Mouse (Mus musculus): ENCODE results near the gene Impdh1. TPM values are rescaled to one million over a fixed set of nuclear protein-coding genes. Genes with fewer than 3 reads are reported as not detected.

The Impdh1 gene
- polyA plus RNA-seq, 1 experiment from 2014 or later, result 34.6 TPM

DNA sequence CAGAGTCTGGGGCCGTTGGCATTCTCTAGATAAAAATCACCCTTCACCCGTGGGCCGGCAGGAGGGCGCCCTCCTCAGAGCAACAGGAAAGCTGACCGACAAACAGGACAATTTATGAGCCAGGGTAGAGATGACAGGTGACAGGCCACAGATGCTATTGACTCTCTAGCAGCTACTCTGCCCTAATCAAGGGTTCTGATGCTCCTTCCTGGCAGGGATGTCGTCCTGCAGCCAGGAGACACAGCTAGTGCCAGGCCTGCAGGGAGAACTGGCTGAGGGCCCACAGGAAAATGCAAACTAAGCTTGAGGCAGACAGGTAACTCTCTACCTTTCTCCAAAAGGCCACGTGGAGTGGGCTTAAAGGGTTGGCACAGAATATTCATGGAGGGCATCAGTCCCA, 5.0 kb downstream of the Impdh1 start:
- Histone ChIP-seq H3K4me3 (peak overlapping the region; percentile 67), H3K9me3 (no peaks in the 10 kb centered on the region), H3K27ac (no peak overlapping the region), H3K4me2 (replicated peaks) (peak overlapping the region; percentile 87), H3K27me3 (peaks cover 27% of the 10 kb centered on the region), H3K36me3 (peaks cover 8% of the 10 kb centered on the region), H3K4me1 (peaks cover 27% of the 10 kb centered on the region), H3K9ac (peak overlapping the region; percentile 72; the same call in 1 of the 2 replicates)
- 22% methylated on average over 7 of the region's 7 CpGs for WGBS
- no peak for ATAC-seq (ENCODE audit: insufficient number of reproducible peaks, insufficient read depth, low FRiP score, low TSS enrichment)

DNA sequence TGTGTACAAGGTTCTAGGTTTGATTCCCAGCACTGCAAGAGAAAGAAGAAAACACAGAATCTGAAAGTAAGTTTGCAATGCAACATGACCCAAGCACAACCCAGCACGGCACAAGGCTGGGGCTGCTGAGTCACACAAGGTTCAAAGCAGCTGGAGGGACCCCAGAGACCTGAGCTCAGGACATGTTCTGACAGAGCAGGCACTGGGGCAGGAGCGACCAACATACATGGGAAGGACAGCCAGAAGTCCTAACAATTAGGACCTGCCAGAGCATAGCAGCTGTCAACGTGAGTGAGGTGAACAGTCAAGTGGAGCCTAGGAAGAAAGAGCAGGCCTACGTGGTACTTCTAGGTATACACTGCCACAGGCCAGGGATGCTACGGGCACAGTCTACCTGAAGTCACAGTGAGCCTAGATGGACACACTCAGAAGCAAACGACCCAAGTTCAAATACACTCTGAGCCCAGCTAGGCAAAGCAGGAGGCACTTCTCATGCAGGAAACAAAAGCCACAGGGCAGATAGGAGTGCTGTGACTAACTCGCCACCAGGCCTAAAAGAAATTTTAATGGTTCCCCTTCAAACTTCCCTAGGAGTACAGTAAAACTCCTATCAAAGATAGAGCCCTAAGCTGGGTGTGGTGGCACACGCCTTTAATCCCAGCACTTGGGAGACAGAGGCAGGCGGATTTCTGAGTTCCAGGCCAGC, 5.8 kb downstream of the Impdh1 start:
- Histone ChIP-seq H3K27me3 (peaks cover 21% of the 10 kb centered on the region), H3K4me2 (replicated peaks) (no peak overlapping the region), H3K4me1 (peaks cover 22% of the 10 kb centered on the region), H3K9ac (no peak overlapping the region), H3K36me3 (peaks cover 12% of the 10 kb centered on the region), H3K27ac (no peak overlapping the region), H3K9me3 (no peaks in the 10 kb centered on the region), H3K4me3 (no peak overlapping the region)
- 75% methylated on average over 9 of the region's 9 CpGs for WGBS
- no peak for ATAC-seq (ENCODE audit: insufficient number of reproducible peaks, insufficient read depth, low FRiP score, low TSS enrichment)

DNA sequence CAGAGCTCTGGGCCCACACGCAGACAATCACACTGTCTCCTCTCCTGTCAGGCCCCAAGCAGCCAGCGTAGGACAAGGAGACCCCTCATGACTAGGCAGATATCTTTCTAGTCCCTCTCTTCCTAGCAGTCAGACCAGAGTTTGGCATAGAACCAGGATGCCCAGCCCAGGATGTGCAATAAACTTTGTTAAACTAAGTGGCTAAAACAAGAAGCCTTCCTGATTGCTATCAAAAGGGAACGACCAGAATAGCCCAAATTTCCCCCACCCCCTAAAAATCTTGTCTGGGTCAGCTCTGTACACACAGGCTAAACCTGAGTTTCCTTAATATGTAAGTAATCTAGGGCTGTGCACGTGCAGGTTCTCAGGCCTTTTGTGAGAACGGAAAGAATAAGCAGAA, 8.0 kb downstream of the Impdh1 start:
- WGBS, result 87% methylated on average over 5 of the region's 5 CpGs
- Histone ChIP-seq H3K36me3 (peaks cover 31% of the 10 kb centered on the region), H3K4me3 (no peak overlapping the region), H3K4me1 (peaks cover 18% of the 10 kb centered on the region), H3K9ac (no peak overlapping the region), H3K27me3 (peaks cover under 1% of the 10 kb centered on the region; the same call in 1 of the 2 replicates), H3K4me2 (replicated peaks) (no peak overlapping the region), H3K9me3 (no peaks in the 10 kb centered on the region), H3K27ac (no peak overlapping the region)
- no peak for ATAC-seq (ENCODE audit: insufficient number of reproducible peaks, insufficient read depth, low FRiP score, low TSS enrichment)

DNA sequence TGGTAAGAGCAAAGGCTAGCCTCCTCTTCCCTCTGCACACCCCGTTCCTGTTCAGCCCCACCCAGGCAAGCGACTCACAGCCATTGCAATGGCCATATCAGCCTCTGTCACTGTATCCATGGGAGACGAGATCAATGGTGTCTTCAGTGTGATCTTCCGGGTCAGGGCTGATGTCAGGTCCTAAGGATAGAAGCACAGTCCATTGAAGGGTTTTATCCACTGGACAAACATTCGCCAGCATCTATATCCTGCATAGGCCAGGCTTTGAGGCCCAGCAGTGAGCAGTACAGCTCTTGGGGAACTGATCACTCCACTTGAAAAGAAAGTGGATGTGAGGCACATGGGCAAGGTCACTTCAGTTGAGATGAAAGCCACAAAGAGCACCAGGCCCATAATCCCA, 9.1 kb downstream of the Impdh1 start:
- no peak overlapping the region for H3K9ac ChIP-seq
- ATAC-seq (ENCODE audit: insufficient number of reproducible peaks, insufficient read depth, low FRiP score, low TSS enrichment), result no peak
- no peak overlapping the region for H3K27ac ChIP-seq
- H3K4me3 ChIP-seq, result no peak overlapping the region
- no peaks in the 10 kb centered on the region for H3K27me3 ChIP-seq
- 86% methylated on average over 5 of the region's 5 CpGs for WGBS
- no peaks in the 10 kb centered on the region for H3K9me3 ChIP-seq
- H3K4me2 ChIP-seq (replicated peaks), result no peak overlapping the region
- H3K4me1 ChIP-seq, result peaks cover 12% of the 10 kb centered on the region
- H3K36me3 ChIP-seq, result peaks cover 41% of the 10 kb centered on the region

DNA sequence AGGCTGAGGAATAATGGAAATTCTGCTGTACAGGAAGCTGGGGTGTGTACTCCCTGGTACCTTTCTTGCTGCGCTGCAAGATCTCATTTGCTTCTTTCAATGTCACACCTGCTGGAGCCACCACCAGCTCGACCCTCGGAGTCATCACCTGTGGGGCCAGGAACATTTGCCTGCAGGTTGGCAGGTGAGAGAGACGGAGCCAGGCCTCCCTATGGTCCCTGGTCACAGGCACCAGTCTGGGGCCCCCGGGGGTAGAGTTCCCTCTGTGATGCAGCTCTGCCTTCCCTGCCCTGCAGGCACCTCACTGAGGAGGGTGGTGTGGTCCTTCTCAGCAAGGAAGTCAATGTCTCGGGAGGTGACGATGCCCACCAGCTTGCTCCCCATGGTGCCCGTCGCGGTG, 10.2 kb downstream of the Impdh1 start:
- H3K36me3 ChIP-seq, result peaks cover 44% of the 10 kb centered on the region

DNA sequence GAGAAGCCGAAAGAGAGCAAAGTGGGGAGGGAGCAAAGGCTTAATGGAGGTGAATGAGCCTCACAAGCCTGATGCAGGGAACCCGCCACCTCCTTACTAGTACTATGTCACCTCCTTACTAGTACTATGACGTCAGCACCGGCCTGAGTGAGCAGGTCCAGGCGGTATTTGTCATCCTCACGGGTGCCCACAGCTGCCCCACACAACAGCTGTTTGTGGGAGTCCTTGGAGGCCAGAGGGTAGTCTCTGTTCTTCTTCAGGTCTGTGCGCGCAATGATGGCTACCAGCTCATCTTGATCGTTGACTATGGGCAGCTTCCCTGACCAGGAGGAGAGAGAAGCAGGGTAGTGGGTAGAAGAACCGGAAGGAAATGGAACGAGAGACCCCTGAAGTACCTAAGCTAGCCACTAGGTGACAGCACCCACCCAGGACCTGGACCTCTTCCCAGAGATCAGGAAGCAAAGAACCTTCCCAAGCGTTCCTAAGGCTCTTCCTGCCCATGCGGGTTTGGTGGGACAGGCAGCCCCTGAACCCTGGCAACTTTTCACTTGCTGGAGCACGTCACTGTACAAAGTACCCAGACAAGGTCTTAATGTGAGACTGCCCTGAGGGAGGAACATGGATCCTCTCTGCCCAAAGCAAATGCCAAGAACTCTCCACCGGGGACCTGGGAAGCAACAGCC, 11.1 kb downstream of the Impdh1 start:
- Histone ChIP-seq H3K27me3 (no peaks in the 10 kb centered on the region), H3K36me3 (peaks cover 50% of the 10 kb centered on the region), H3K9ac (no peak overlapping the region), H3K4me3 (no peak overlapping the region), H3K4me2 (replicated peaks) (no peak overlapping the region), H3K4me1 (no peaks in the 10 kb centered on the region; the same call in 1 of the 2 replicates), H3K9me3 (no peaks in the 10 kb centered on the region), H3K27ac (no peak overlapping the region)
- 55% methylated on average over 15 of the region's 15 CpGs for WGBS
- ATAC-seq (ENCODE audit: insufficient number of reproducible peaks, insufficient read depth, low FRiP score, low TSS enrichment), result no peak

More for the DNA sequence above, 10.2 kb downstream of the Impdh1 start:
- Histone ChIP-seq H3K27ac (no peak overlapping the region), H3K27me3 (no peaks in the 10 kb centered on the region), H3K9ac (no peak overlapping the region), H3K9me3 (no peaks in the 10 kb centered on the region), H3K4me3 (no peak overlapping the region), H3K4me2 (replicated peaks) (no peak overlapping the region), H3K4me1 (peaks cover 5% of the 10 kb centered on the region)
- WGBS, result 94% methylated on average over 10 of the region's 10 CpGs
- no peak for ATAC-seq (ENCODE audit: insufficient number of reproducible peaks, insufficient read depth, low FRiP score, low TSS enrichment)

DNA sequence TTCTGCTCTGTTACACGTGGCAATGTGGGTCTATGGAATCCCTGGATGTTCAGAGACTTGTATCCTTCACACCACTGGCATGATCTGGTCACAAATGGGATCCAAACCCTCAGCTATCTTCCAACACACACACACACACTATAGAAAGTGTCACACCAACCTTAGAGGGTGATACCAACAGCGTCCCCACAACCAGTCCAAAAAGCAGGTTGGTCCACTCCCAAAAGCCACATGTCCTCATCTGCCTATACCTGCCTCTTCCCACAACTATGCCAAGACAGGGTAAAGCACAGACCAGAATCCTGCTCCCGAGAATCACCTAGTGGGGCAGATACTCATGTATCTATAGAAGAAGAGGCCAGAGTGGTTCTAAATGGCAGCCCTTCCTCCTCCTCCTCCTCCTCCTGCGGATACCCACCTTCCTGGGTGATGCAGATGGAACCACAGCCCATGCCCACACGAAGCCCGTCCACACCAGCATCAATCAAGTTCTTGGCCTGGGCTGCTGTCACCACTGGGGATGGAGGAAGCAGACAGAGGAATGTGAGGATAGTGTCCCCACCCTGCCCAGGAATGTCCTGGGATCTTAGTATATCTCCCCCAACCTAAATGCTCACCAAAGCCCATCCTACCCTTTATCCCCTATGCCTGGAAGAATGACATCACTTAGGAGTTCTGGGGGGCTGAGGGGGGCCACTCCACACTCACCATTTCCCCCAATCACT, 12.1 kb downstream of the Impdh1 start:
- Histone ChIP-seq H3K9ac (no peak overlapping the region), H3K27ac (no peak overlapping the region), H3K4me3 (no peak overlapping the region), H3K27me3 (no peaks in the 10 kb centered on the region), H3K36me3 (peaks cover 50% of the 10 kb centered on the region), H3K4me1 (no peaks in the 10 kb centered on the region), H3K9me3 (no peaks in the 10 kb centered on the region), H3K4me2 (replicated peaks) (no peak overlapping the region)
- ATAC-seq (ENCODE audit: insufficient number of reproducible peaks, insufficient read depth, low FRiP score, low TSS enrichment), result no peak
- 91% methylated on average over 6 of the region's 6 CpGs for WGBS

DNA sequence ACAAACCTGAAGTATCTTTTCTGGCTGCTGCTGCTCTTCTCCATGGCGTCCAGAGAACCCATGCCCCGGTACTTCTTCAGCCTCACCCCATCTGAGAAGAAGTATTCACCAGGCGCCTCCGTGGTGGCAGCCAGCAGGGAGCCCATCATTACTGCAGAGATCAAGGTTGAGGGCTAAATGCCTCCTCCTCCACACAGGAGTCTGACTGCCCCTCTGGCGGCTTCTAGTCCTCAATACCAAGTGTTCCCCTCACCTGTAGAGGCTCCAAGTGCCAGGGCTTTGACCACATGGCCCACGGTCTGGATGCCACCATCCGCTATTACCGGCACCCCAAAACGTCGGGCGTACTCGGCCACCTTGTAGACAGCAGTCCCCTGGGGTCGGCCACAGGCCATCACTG, 13.1 kb downstream of the Impdh1 start:
- H3K27me3 ChIP-seq, result no peaks in the 10 kb centered on the region
- H3K4me1 ChIP-seq, result peaks cover 5% of the 10 kb centered on the region
- H3K27ac ChIP-seq, result no peak overlapping the region
- H3K9ac ChIP-seq, result no peak overlapping the region
- no peak overlapping the region for H3K4me2 ChIP-seq (replicated peaks)
- 89% methylated on average over 13 of the region's 13 CpGs for WGBS
- no peak for ATAC-seq (ENCODE audit: insufficient number of reproducible peaks, insufficient read depth, low FRiP score, low TSS enrichment)
- no peaks in the 10 kb centered on the region for H3K9me3 ChIP-seq
- H3K4me3 ChIP-seq, result no peak overlapping the region
- peaks cover 50% of the 10 kb centered on the region for H3K36me3 ChIP-seq

DNA sequence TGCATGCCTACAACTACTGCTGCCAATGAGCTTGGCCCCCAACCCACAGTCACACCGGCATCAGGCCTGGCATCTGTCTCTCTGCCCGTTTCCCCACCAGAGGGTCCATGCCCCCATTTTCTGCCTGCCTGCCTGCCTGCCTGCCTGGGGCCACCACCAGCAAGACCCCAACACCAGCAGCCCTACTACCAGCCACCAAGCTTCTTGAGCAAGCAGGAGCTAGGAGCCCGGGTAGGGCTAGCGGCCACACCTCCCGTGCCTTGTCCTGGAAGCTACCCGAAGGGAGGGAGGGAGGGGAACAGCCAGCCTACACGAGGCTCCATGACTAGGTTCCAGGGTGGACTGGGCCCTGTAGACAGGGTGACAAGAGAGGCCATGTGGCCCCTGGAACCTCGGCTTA, 14.2 kb downstream of the Impdh1 start:
- H3K9ac ChIP-seq, result no peak overlapping the region
- no peak for ATAC-seq (ENCODE audit: insufficient number of reproducible peaks, insufficient read depth, low FRiP score, low TSS enrichment)
- H3K4me3 ChIP-seq, result no peak overlapping the region
- no peak overlapping the region for H3K27ac ChIP-seq
- H3K4me1 ChIP-seq, result peaks cover 5% of the 10 kb centered on the region
- no peak overlapping the region for H3K4me2 ChIP-seq (replicated peaks)
- no peaks in the 10 kb centered on the region for H3K27me3 ChIP-seq
- H3K36me3 ChIP-seq, result peaks cover 49% of the 10 kb centered on the region
- 91% methylated on average over 8 of the region's 8 CpGs for WGBS
- H3K9me3 ChIP-seq, result no peaks in the 10 kb centered on the region

DNA sequence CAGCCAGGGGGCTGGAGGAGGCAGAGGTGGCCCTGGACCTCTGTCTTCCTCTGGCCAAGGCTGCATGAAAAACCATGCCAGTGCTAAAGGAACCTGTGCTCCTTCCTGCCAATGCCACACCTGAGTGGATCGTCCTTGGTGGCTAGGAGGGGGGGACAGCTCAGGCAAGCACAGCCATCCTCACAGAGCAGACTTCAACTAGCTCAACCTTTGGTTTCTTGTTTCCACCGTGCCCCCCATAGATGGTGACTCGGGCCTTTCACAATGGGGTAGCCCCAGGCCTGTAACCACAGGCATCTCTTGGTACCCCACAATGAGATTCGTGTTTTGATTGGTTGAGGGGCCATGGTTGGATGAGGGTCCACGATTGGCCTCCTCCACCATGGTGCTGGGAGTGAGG, 14.8 kb downstream of the Impdh1 start:
- H3K27me3 ChIP-seq, result no peaks in the 10 kb centered on the region
- peaks cover 44% of the 10 kb centered on the region for H3K36me3 ChIP-seq
- 88% methylated on average over 5 of the region's 5 CpGs for WGBS
- no peak overlapping the region for H3K4me3 ChIP-seq
- H3K4me1 ChIP-seq, result peaks cover 5% of the 10 kb centered on the region
- H3K9me3 ChIP-seq, result no peaks in the 10 kb centered on the region
- H3K27ac ChIP-seq, result no peak overlapping the region
- no peak overlapping the region for H3K4me2 ChIP-seq (replicated peaks)
- no peak overlapping the region for H3K9ac ChIP-seq
- no peak for ATAC-seq (ENCODE audit: insufficient number of reproducible peaks, insufficient read depth, low FRiP score, low TSS enrichment)

DNA sequence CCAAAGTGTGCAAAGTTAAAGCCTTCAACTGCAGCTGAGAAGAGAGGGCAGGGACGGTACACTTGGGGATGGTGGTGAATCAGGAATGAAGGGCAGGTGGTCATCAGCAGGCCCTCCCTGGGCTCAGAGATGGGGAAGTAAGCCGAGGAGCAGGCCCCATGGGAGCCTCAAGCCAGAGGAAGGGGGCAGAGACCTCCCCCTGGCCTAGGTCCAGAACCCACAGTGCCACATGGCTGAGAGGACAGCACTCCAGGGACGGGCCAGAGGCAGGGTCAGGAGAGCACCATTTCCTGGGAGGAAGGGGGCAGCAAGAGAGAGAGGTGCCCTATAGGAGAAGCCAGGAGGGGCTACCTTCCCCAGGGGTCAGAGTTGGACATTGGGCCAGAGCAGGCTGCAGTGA, 15.7 kb downstream of the Impdh1 start:
- ATAC-seq (ENCODE audit: insufficient number of reproducible peaks, insufficient read depth, low FRiP score, low TSS enrichment), result no peak
- peaks cover 38% of the 10 kb centered on the region for H3K36me3 ChIP-seq
- no peak overlapping the region for H3K27ac ChIP-seq
- H3K4me2 ChIP-seq (replicated peaks), result no peak overlapping the region
- no peak overlapping the region for H3K4me3 ChIP-seq
- no peaks in the 10 kb centered on the region for H3K9me3 ChIP-seq
- 61% methylated on average over 3 of the region's 3 CpGs for WGBS
- H3K9ac ChIP-seq, result no peak overlapping the region
- H3K27me3 ChIP-seq, result no peaks in the 10 kb centered on the region
- H3K4me1 ChIP-seq, result peaks cover 5% of the 10 kb centered on the region
